Mouse (Mus musculus): ENCODE measurements around the gene Hist1h2ah. TPM values are rescaled to one million over a fixed set of nuclear protein-coding genes. Genes with fewer than 3 reads are reported as not detected.
"Not testable (repeated sequence)": the region's sequence is repeated elsewhere in the genome, so short reads cannot be mapped to it uniquely, and the experiment has no call there.

Hist1h2ah gene
- polyA plus RNA-seq, 1 experiment from 2014 or later = 3.4 TPM

DNA sequence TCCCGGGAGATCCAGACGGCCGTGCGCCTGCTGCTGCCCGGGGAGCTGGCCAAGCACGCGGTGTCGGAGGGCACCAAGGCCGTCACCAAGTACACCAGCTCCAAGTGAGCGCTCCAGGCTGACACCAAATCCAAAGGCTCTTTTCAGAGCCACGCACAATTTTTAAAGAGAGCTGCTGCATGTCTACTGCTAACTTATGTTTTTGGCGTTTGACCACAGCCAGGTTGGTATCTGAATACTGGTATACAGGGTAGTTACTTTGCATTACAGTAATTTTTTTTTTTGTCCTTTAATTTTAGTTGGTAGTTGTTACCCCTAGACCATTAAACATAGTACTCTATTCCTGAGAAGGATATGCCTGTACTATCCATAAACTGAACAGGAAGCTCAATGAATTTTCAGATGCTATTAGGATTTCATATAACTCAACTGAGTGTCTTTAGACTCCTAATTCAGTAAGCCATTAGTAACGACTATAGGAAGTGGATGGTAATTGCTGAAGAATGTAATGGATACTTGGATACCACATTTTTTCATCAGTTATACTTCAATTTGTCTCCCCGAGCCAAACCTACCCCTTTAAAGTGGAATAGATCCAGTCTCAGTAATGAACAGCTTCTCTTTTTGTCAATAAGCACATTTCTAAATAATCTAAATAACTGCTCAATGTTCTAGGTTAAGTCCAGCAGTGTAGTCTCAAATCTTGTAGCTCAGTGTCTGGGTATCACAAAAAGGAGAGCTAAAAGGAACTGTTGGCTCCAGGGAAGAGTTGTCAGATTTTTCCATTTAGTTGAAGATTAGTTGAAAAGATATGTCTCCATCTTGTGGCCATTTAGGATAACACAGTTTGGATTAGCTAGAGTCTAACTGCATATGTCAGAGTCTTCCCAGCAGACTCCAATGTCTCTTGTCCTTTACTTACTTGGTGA is 8.4 kb upstream of the Hist1h2ah start:
- H3K27ac ChIP-seq (ENCODE audit: low read depth, low read length) = peak overlapping the region; percentile 57; the same call in 1 of the 2 replicates
- under 1% methylated on average over 10 of the region's 14 CpGs for WGBS
- H3K27me3 ChIP-seq (replicated peaks; ENCODE audit: control insufficient read depth, insufficient read depth, low read length) = no peaks in the 10 kb centered on the region
- ATAC-seq = peak; percentile 7; the same call in 1 of the 2 replicates
- no peaks in the 10 kb centered on the region for H3K9me3 ChIP-seq (ENCODE audit: control insufficient read depth)
- no peaks in the 10 kb centered on the region for H3K36me3 ChIP-seq (ENCODE audit: control insufficient read depth, insufficient read depth)
- H3K4me2 ChIP-seq (replicated peaks; ENCODE audit: low read depth) = peak overlapping the region; percentile 70
- H3K9ac ChIP-seq (ENCODE audit: low read depth, low read length) = peak overlapping the region; percentile 37; the same call in 1 of the 2 replicates
- H3K4me3 ChIP-seq (ENCODE audit: low read depth, low read length) = peak overlapping the region; percentile 29
- H3K4me1 ChIP-seq (replicated peaks; ENCODE audit: control insufficient read depth, insufficient read depth, low read length) = 0 out of 2 replicates have a peak, but pooled peaks cover 5% of the 10 kb centered on the region
- TF ChIP-seq CTCF (IDR thresholded peaks at IDR 0.05; ENCODE audit: low read depth) = peak; percentile 78

- Histone ChIP-seq H3K4me2 (replicated peaks; ENCODE audit: low read depth) (peak within 1 kb of the TSS; percentile 70), H3K27ac (ENCODE audit: low read depth, low read length) (peak within 1 kb of the TSS; percentile 81), H3K9ac (ENCODE audit: low read depth, low read length) (peak within 1 kb of the TSS; percentile 37; the same call in 1 of the 2 replicates), H3K4me3 (ENCODE audit: low read depth, low read length) (peak within 1 kb of the TSS; percentile 29)
- H3K27me3 ChIP-seq (replicated peaks; ENCODE audit: control insufficient read depth, insufficient read depth, low read length); H3K36me3 ChIP-seq (ENCODE audit: control insufficient read depth, insufficient read depth); H3K9me3 ChIP-seq (ENCODE audit: control insufficient read depth); H3K4me1 ChIP-seq (replicated peaks; ENCODE audit: control insufficient read depth, insufficient read depth, low read length): not testable (repeated sequence)
- WGBS = under 1% methylated on average over 39 of the region's 80 CpGs
- ATAC-seq = peak; percentile 91
Observed at GRCm38 (mm10) chr13:22042568-22043502, 7.5 kb upstream of the Hist1h2ah start, which contains the start of the genes Hist1h2ag and Hist1h2bj. Gene Hist1h2ag, minus strand, starts transcription at chr13:22042944. Gene Hist1h2bj, plus strand, starts transcription at chr13:22043214.

DNA sequence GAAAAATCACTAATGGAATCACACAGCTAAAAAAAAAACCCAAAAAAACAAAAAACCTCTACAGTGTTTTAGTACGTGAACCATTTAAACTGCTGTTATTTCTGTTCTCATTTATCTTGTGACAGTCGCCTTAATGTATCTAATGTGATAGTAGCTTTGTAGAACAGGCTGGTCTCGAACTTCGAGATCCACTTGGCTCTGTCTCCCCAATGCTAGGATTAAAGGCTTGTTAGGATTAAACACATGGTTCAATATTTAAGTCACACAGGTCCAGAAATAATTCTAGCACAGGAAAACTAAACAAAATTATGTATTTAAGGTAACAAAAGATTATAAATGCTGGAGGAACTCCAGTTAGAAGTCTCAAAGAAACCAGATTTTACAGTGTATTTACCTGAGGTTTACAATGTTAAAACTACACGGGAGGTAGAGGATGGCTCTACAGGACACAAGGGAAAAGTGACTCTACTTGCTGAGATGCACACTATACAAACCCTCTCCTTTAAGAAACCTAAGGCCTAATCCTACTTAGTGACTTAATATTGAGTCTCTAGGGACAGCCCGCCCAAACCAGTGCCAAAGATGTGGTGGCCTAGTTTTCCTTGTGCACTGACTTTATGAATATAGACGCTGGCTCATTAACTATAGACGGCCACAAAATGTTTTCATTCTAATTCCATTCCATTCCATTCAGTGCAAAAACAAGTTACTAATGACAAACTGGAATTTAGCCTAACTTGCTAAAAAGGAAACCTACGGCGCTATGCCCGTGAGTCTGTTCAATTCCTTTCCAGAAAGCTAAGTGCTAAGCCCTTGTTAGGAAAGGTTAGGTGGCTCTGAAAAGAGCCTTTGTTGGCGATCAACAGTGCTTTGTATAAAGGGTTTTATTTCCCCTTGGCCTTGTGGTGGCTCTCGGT is 6.5 kb upstream of the Hist1h2ah start:
- Histone ChIP-seq H3K4me1 (replicated peaks; ENCODE audit: control insufficient read depth, insufficient read depth, low read length) (0 out of 2 replicates have a peak, but pooled peaks cover 5% of the 10 kb centered on the region), H3K9ac (ENCODE audit: low read depth, low read length) (no peak overlapping the region), H3K36me3 (ENCODE audit: control insufficient read depth, insufficient read depth) (no peaks in the 10 kb centered on the region), H3K9me3 (ENCODE audit: control insufficient read depth) (no peaks in the 10 kb centered on the region), H3K27me3 (replicated peaks; ENCODE audit: control insufficient read depth, insufficient read depth, low read length) (no peaks in the 10 kb centered on the region), H3K4me3 (ENCODE audit: low read depth, low read length) (peak overlapping the region; percentile 26), H3K4me2 (replicated peaks; ENCODE audit: low read depth) (peak overlapping the region; percentile 70), H3K27ac (ENCODE audit: low read depth, low read length) (peak overlapping the region; percentile 81)
- no peak for ATAC-seq
- 3% methylated on average over 13 of the region's 13 CpGs for WGBS
- no peak for TF ChIP-seq CTCF (IDR thresholded peaks at IDR 0.05; ENCODE audit: low read depth)

DNA sequence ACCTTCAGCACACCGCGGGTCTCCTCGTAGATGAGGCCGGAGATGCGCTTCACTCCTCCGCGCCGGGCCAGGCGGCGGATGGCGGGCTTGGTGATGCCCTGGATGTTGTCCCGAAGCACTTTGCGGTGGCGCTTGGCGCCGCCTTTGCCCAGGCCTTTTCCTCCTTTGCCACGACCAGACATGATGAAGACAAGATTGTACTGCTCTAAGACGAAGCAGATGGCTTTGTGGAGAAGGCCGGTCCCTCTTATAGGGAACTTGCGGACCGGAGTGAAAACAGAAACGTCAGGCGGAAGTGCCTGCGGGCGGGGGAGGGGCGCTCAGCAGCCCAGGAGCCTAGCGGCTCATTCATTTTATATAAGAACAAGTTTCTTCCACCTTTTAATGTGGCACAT is 5.8 kb upstream of the Hist1h2ah start, which contains the start of gene Hist1h4i:
TSS of gene Hist1h4i (minus strand) at position 221 of the 395 bp plus-strand sequence.
- not testable (repeated sequence) for H3K27me3 ChIP-seq (replicated peaks; ENCODE audit: control insufficient read depth, insufficient read depth, low read length); H3K36me3 ChIP-seq (ENCODE audit: control insufficient read depth, insufficient read depth); H3K9me3 ChIP-seq (ENCODE audit: control insufficient read depth); H3K4me1 ChIP-seq (replicated peaks; ENCODE audit: control insufficient read depth, insufficient read depth, low read length)
- Histone ChIP-seq H3K9ac (ENCODE audit: low read depth, low read length) (0 out of 2 replicates have a peak within 1 kb of the TSS, but pooled peaks have one; percentile 22), H3K4me2 (replicated peaks; ENCODE audit: low read depth) (peak within 1 kb of the TSS; percentile 70), H3K4me3 (ENCODE audit: low read depth, low read length) (peak within 1 kb of the TSS; percentile 39), H3K27ac (ENCODE audit: low read depth, low read length) (peak within 1 kb of the TSS; percentile 81)
- WGBS = under 1% methylated on average over 24 of the region's 27 CpGs
- peak; percentile 65 for ATAC-seq

DNA sequence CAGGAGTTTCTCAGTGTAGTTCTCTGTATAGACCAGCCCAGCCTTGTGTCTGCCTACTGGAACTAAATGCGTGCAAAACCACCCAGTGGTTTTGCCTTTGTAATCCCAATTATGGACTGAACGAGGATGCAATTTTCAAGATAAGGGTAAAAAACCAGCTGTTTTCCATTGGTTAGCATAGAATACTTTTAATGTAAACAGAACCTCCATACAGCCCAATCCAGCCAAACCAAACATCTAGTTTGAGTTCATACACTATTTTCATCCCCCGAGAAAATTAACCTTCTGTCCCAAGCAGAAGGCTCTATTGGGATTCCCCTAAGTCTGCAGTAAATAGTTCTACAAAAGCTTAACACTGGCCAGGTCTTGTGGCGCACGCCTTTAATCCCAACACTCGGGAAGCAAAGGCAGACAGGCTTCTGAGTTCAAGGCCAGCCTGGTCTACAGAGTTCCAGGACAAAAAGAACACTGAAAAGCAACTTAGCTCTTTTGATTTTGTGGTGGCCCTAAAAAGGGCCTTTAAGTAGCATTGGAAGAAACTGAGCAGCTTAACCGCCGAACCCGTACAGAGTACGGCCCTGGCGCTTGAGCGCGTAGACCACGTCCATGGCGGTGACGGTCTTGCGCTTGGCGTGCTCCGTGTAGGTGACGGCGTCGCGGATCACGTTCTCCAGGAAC is 5.2 kb upstream of the Hist1h2ah start:
- Histone ChIP-seq H3K4me2 (replicated peaks; ENCODE audit: low read depth) (peak overlapping the region; percentile 70), H3K9me3 (ENCODE audit: control insufficient read depth) (no peaks in the 10 kb centered on the region), H3K27ac (ENCODE audit: low read depth, low read length) (peak overlapping the region; percentile 57), H3K9ac (ENCODE audit: low read depth, low read length) (0 out of 2 replicates have a peak overlapping the region, but pooled peaks have one; percentile 22), H3K27me3 (replicated peaks; ENCODE audit: control insufficient read depth, insufficient read depth, low read length) (no peaks in the 10 kb centered on the region), H3K36me3 (ENCODE audit: control insufficient read depth, insufficient read depth) (no peaks in the 10 kb centered on the region), H3K4me3 (ENCODE audit: low read depth, low read length) (peak overlapping the region; percentile 39), H3K4me1 (replicated peaks; ENCODE audit: control insufficient read depth, insufficient read depth, low read length) (0 out of 2 replicates have a peak, but pooled peaks cover 5% of the 10 kb centered on the region)
- WGBS = under 1% methylated on average over 19 of the region's 24 CpGs
- no peak for TF ChIP-seq CTCF (IDR thresholded peaks at IDR 0.05; ENCODE audit: low read depth)
- no peak; the same call in 1 of the 2 replicates for ATAC-seq
